Mouse (Mus musculus) Muller cell, postnatal 12 days (primary cell): Measurements from ENCODE around the gene Gm6309.
"Not testable (repeated sequence)": the region's sequence is repeated elsewhere in the genome, so short reads cannot be mapped to it uniquely, and the experiment has no call there.

Source experiments
- DNase-seq: peaks from one replicate; pipeline ENCODE4 v3.0.0-alpha.2; 2015; ENCODE audit errors: inconsistent ontology term

The Gm6309 gene

DNA sequence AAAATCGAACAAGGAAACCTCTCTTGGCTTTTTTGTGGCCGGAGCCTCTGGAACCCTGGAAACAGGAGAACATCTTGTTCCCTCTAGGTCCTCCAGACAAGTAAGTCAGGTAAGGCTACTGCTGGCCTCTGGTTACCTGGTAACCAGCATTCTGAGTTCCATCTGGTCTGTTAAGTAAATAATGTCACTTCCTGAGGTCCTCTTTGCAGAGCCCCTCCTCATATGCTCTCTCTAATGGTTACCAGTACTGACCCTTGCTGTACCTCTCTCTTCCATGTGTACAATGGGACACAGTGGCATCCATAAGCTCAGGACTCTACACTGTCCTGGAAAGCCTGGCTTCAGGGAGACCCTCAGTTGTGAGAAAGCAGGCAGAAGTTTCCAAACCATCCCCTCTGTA lies at the start of gene Gm6309:
Gene Gm6309 (minus strand): TSS at position 101 of the 400 bp plus-strand sequence.
- not testable (repeated sequence) for DNase-seq

DNA sequence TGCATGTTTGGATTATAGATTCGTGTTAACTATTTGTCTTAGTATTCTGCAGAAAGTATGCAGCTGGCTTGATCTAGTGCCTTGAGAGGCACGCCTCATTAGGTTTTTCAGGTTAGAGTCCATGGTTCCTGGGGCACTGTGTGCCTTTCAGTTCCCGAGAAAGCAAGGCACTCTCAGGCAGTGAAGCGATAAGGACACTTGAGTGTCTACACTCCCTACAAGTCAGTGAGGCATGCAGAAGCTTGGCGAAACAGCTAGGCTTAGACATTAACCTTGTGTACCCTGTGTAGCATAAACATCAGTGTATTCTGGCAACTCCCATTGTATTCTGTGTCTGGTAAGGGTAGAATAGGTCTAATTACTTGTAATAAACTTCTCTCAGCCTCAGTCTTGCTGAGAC lies 35.0 kb upstream of the Gm6309 start:
- DNase-seq = no peak

- DNase-seq = no peak
These were observed 33.4 kb upstream of the Gm6309 start for GRCm38 (mm10) chr5:146203921-146204320.

- DNase-seq = no peak
These were observed 30.1 kb upstream of the Gm6309 start for GRCm38 (mm10) chr5:146200580-146200979.

DNA sequence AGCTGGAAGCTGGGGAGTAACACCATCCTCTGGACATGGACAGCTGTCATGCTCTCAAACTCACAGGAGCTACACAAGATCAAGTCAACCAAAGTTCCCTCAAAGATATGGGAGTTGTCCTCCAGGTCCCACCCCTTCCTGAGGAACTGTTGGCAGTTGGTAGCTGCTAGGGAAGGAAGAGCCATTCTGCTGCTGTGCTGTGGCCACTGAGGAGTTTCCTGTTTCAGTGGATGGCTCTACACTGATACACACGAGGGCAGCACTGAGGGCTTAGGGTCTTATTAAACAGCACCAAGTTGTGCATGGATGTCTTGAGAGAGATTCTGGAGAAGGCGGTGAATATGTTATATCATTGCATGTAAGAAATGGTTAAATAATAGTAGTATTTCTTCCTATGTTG lies 29.0 kb upstream of the Gm6309 start:
- no peak for DNase-seq

GRCm38 (mm10) chr5:146199073-146199472 lies 28.6 kb upstream of the Gm6309 start:
- no peak for DNase-seq

- no peak for DNase-seq
These were observed 22.8 kb upstream of the Gm6309 start for GRCm38 (mm10) chr5:146193360-146193759.

DNA sequence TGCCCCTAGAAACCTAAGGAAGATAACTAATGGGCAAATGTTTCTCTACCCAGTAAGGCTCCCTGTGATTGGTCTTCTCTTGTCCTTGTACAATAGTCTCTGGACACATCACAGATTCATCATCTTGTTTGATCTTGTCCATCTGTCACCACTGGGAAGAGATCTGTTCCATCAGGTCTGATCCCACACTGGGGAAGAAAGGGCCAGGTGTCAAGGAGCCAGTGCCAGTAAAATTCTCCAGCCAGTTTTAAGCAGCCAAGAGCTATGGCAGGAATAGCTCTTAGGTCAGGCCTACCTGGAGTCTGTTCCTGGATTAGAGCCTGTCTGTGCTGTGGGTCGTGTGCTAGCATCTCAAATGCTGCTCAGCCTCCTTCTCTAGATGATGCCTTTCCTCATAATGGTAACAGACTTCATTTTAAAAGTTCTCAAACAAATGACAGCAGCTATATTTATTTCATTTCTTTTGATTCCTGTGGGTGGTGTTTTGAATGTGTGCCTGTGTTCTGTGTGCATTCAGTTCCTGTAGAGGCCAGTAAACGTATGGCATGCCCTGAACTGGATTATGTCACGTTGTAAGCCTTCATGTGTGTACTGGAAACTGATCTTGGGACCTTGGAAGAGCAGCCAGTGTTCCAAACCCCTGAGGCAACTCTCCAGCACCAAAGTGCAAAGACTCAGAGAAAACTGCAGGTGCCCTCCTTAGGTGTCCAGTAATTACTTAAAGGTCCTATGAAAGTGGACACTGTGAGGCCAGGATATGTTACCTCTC lies 20.2 kb upstream of the Gm6309 start:
- DNase-seq = no peak

GRCm38 (mm10) chr5:146190093-146190492 lies 19.6 kb upstream of the Gm6309 start:
- DNase-seq = no peak

DNA sequence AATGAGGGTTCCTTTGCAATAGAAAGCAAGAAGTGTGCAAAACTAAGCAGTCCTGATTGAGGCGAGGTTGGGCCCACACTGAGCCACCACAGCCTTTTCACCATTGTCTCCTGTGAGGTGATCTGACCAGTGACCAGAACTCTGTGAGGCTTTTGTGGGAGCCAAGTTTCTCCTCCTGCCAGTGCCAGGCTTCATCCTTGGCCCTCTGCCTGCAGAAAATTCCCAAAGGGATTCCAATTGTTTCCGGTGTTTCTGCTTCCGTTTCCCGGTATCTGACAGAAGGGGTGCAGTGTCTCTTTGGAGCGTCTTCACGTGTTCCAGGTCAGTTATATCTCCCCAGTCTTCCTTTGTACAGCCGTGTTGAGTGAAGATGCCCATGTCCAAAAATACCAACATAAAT lies 18.2 kb upstream of the Gm6309 start:
- no peak for DNase-seq

GRCm38 (mm10) chr5:146188144-146188543 lies 17.6 kb upstream of the Gm6309 start:
- no peak for DNase-seq

DNA sequence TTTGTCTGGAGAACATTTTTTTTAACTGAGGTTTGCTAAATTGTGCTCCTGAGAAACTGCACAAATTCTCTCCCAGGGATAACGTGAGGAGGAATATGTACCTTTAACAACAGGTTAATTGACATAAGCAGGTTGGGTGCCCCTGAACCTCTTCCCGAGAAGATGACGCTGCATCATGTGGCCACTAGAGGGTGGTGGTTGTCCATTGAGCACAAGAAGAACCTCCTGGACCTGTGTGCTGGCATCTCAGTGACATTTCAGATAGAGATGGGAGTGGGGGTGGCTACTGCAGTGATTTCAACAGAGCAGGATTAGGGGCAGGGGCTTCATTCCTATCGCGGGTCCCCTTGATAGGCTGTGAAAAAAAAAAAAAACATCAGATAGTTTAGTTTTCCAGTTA lies 16.9 kb upstream of the Gm6309 start:
- peak; percentile 22 for DNase-seq

DNA sequence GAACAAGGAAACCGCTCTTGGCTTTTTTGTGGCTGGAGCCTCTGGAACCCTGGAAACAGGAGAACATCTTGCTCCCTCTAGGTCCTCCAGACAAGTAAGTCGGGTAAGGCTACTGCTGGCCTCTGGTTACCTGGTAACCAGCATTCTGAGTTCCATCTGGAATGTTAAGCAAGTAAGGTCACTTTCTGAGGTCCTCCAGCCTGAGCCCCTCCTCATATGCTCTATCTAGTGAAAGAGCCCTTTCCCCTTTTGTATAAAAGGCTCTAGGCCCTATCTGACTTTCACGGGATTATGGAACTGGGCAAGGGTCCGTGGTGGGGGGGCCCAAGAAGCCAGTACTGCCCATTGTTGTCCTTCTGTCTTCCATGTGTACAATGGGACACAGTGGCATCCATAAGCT lies 14.7 kb upstream of the Gm6309 start, which contains the start of gene 1700001J03Rik:
Gene 1700001J03Rik (minus strand): TSS at position 101 of the 400 bp plus-strand sequence.
- not testable (repeated sequence) for DNase-seq

- not testable (repeated sequence) for DNase-seq
These were observed 2.2 kb upstream of the Gm6309 start for GRCm38 (mm10) chr5:146172744-146173143.

DNA sequence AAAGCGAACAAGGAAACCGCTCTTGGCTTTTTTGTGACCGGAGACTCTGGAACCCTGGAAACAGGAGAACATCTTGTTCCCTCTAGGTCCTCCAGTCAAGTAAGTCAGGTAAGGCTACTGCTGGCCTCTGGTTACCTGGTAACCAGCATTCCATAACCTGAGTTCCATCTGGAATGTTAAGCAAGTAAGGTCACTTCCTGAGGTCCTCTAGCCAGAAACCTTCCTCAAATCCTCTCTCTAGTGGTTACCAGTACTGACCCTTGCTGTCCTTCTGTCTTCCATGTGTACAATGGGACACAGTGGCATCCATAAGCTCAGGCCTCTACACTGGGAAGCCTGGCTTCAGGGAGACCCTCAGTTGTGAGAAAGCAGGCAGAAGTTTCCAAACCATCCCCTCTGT lies 10.1 kb downstream of the Gm6309 start, which contains the start of gene Gm5565:
Gene Gm5565 (minus strand): TSS at position 101 of the 400 bp plus-strand sequence.
- DNase-seq = not testable (repeated sequence)

DNA sequence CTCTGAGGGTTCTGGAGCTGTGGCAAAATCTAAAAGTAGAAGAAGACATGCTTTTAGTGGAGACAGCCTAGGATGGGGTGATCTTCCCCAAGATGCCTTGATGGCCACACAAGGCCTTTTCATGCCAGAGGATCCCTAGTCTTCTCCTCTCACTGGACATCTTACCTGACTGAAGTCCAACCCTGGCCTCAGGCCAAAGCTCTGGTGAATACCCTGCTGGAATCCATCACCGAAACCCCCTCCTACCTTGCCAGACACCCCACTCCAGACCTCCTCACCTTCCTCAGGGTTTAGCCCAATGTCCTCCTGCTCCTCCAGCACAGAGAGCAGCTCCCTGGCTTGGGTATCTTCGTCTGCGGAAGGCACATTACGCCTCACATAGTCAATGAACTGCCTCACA lies 12.2 kb downstream of the Gm6309 start:
- not testable (repeated sequence) for DNase-seq

- DNase-seq = no peak
These were observed 20.1 kb downstream of the Gm6309 start for GRCm38 (mm10) chr5:146150454-146150853.

- DNase-seq = no peak
These were observed 22.6 kb downstream of the Gm6309 start for GRCm38 (mm10) chr5:146147903-146148302.
